In the genomic region with DNA sequence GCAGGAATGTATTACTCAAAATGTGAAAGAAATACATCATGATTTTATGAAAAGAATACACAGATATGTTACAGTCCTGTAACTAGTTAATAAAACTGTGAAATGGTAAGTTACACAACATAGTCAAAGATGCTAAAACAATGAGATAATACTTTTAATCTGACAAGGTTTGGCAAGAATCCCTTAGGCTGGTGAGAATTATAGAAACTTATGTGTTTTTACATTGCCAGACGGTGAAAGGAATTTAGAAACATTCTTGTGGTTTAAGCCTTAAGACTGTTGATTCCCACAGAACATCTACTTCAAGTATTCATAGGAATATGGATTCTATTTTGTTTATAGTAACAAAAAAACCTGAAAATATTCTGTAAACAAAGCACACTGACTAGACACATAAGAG, we compare ENCODE assay signal across 18 mouse cellular contexts.
"Had no signal": no experiment of that assay in that cellular context is flagged by ENCODE, and none has a peak within 500 bp of the region (broad histone marks: within the 10 kb centered on the region; RNA-seq: fewer than 3 reads in every experiment).

No protein-coding gene starts in this region.

- H3K4me2 ChIP-seq: lung, embryonic 14.5 days; midbrain, embryonic 12.5 days; neural tube, embryonic 13.5 days; neural tube, embryonic 15.5 days had no signal

- H3K9ac ChIP-seq: lung, embryonic 14.5 days; midbrain, embryonic 12.5 days; neural tube, embryonic 13.5 days; neural tube, embryonic 15.5 days had no signal

- H3K4me3 ChIP-seq: midbrain, embryonic 10.5 days; midbrain, embryonic 12.5 days; myocyte; neural tube, embryonic 13.5 days; neural tube, embryonic 15.5 days had no signal

- H3K27me3 ChIP-seq: midbrain, embryonic 12.5 days; neural tube, embryonic 13.5 days; neural tube, embryonic 15.5 days had no signal

- DNase-seq: lung, embryonic 14.5 days; lung, postnatal 10 days; lung, postnatal 4 days; midbrain, embryonic 14.5 days; retina, postnatal 1 day; right cerebral cortex, adult 18-20 months; right cerebral cortex, postnatal 25 days; right cerebral cortex, postnatal 4 days; spleen, adult 18-20 months; thymus, adult 18-20 months; thymus, postnatal 14 days; thymus, postnatal 36 days had no signal

- H3K4me1 ChIP-seq: midbrain, embryonic 10.5 days; midbrain, embryonic 12.5 days; neural tube, embryonic 13.5 days; neural tube, embryonic 15.5 days had no signal

- H3K9me3 ChIP-seq: midbrain, embryonic 10.5 days; midbrain, embryonic 12.5 days; neural tube, embryonic 13.5 days; neural tube, embryonic 15.5 days had no signal

- ATAC-seq: midbrain, embryonic 16.5 days had no signal

- H3K27ac ChIP-seq: midbrain, embryonic 10.5 days; midbrain, embryonic 12.5 days; neural tube, embryonic 13.5 days; neural tube, embryonic 15.5 days had no signal
